Mouse (Mus musculus): ENCODE measurements around the gene Anapc4. TPM values are rescaled to one million over a fixed set of nuclear protein-coding genes. Genes with fewer than 3 reads are reported as not detected.

Gene Anapc4
- 1.7 and 9.0 TPM in 2 replicates for polyA plus RNA-seq (2012; ENCODE audit: low replicate concordance)

GRCm38 (mm10) chr5:52833761-52834274 lies at the start of gene Anapc4:
Gene Anapc4 (plus strand): TSS chr5:52834012.

Other genes starting within 250 kb of the Anapc4 start
- 0.11 and 0.99 TPM in 2 replicates for gene Sepsecs, start 164.3 kb upstream of the Anapc4 start, polyA plus RNA-seq (2012; ENCODE audit: low replicate concordance)
- 24.8 and 42.0 TPM in 2 replicates for gene Pi4k2b, start 92.4 kb upstream of the Anapc4 start, polyA plus RNA-seq (2012; ENCODE audit: low replicate concordance)
- 3.1 and 6.4 TPM in 2 replicates for gene Zcchc4, start 58.6 kb upstream of the Anapc4 start, polyA plus RNA-seq (2012; ENCODE audit: low replicate concordance)
- gene Slc34a2, start 204.1 kb downstream of the Anapc4 start, polyA plus RNA-seq (2012; ENCODE audit: low replicate concordance): not detected in 2 replicates